Mouse (Mus musculus): ENCODE results near the gene Itgb2l.

DNA sequence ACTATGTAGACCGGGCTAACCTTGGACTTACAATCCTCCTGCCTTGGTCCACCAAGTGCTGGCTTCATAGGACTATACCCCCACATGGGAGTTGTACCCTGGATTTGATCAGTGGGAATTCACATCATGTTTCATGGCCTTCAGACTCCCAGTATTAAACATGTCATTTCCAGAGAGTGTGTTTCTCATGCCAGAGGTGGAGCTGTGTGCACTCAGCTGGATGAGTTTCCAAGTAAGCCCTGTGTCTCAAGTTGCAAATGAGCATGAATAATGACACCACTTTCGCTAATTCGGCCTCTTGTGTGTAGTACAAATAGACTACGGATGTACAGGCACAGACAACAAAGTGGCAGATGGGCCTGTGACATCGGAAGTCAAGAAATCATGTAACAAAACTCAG, 44.6 kb upstream of the Itgb2l start:
- TF ChIP-seq CTCF (IDR thresholded peaks at IDR 0.05; ENCODE audit: borderline replicate concordance, extremely low read depth, insufficient read depth, insufficient read length) (no peak), POLR2A (IDR thresholded peaks at IDR 0.05; ENCODE audit: borderline replicate concordance, extremely low read depth, insufficient read depth, insufficient read length, poor library complexity, severe bottlenecking) (no peak)
